Mouse (Mus musculus) midbrain, embryonic 14.5 days (tissue): ENCODE results near the gene Clasp1. TPM values are rescaled to one million over a fixed set of nuclear protein-coding genes. Genes with fewer than 3 reads are reported as not detected.

ENCODE experiments used
- ATAC-seq: fragments of 200-750 bp; cut with Nextera tagmentation; 2 replicates; pipeline ENCODE4 v1.8.0; 2017; ENCODE audit warnings: moderate number of reproducible peaks, moderate library complexity; ENCODE audit not compliant: low FRiP score, low TSS enrichment
- DNase-seq: peaks from one replicate; pipeline ENCODE4 v3.0.0-alpha.2; 2015
- H3K27ac ChIP-seq: fragments of 300-500 bp; sonication (generic); replicated peaks from 2 replicates; pipeline ENCODE4 v1.5.1; 2014; ENCODE audit warnings: mild to moderate bottlenecking, low read depth, low read length, moderate library complexity
- H3K27me3 ChIP-seq: fragments of 300-500 bp; sonication (generic); 2 replicates; pipeline ENCODE4 v1.6.1; 2014; ENCODE audit warnings: low read length, control low read depth, mixed read lengths; ENCODE audit not compliant: control insufficient read depth, insufficient read depth
- H3K36me3 ChIP-seq: fragments of 300-500 bp; sonication (generic); 2 replicates; pipeline ENCODE4 v1.6.1; 2014; ENCODE audit warnings: low read length, control low read depth; ENCODE audit not compliant: control insufficient read depth, insufficient read depth
- H3K4me1 ChIP-seq: fragments of 300-500 bp; sonication (generic); 2 replicates; pipeline ENCODE4 v1.6.1; 2014; ENCODE audit warnings: mild to moderate bottlenecking, antibody characterized with exemption, low read length, control low read depth; ENCODE audit not compliant: control insufficient read depth, insufficient read depth
- H3K4me2 ChIP-seq: fragments of 300-500 bp; sonication (generic); 2 replicates; pipeline ENCODE4 v1.6.1; 2014; ENCODE audit warnings: mild to moderate bottlenecking, low read length, moderate library complexity
- H3K4me3 ChIP-seq: fragments of 300-500 bp; sonication (generic); replicated peaks from 2 replicates; pipeline ENCODE4 v1.5.1; 2014; ENCODE audit warnings: low read depth, low read length
- H3K9ac ChIP-seq: fragments of 300-500 bp; sonication (generic); replicated peaks from 2 replicates; pipeline ENCODE4 v1.6.1; 2014; ENCODE audit warnings: mild to moderate bottlenecking, low read length, moderate library complexity
- H3K9me3 ChIP-seq: fragments of 300-500 bp; sonication (generic); 2 replicates; pipeline ENCODE4 v1.6.1; 2016; ENCODE audit warnings: low read length, control low read depth, mixed read lengths; ENCODE audit not compliant: control insufficient read depth
- WGBS: fragments of 180-500 bp; shearing (Covaris S2); extraction: QIAGEN DNeasy Blood & Tissue Kit; methylation state at CpG from one replicate; pipeline ENCODE4 v1.1.7; 2014; 5-methylcytosine and 5-hydroxymethylcytosine counted together
- polyA plus RNA-seq: library from polyadenylated mRNA; unstranded; fragments of >200 nt; fragmentation: Nextera tagmentation; extraction: Ambion mirVana; gene quantifications from 2 replicates; pipeline ENCODE4 v1.2.1, GENCODE M21; 2014

The Clasp1 gene
- polyA plus RNA-seq, 1 experiment from 2014 or later: 140 TPM

GRCm38 (mm10) chr1:118548769-118549168 lies 159.9 kb downstream of the Clasp1 start:
- peaks cover 93% of the 10 kb centered on the region for H3K36me3 ChIP-seq

GRCm38 (mm10) chr1:118551152-118551551 lies 162.3 kb downstream of the Clasp1 start:
- Histone ChIP-seq H3K36me3 (peaks cover 94% of the 10 kb centered on the region), H3K4me3 (no peak overlapping the region)
- WGBS: 96% methylated on average over 5 of the region's 5 CpGs

More at GRCm38 (mm10) chr1:118548769-118549168, 159.9 kb downstream of the Clasp1 start:
- ATAC-seq: no peak
- no peak overlapping the region for H3K9ac ChIP-seq
- H3K9me3 ChIP-seq: no peaks in the 10 kb centered on the region
- H3K27me3 ChIP-seq: no peaks in the 10 kb centered on the region
- no peaks in the 10 kb centered on the region for H3K4me1 ChIP-seq
- no peak overlapping the region for H3K4me3 ChIP-seq
- H3K27ac ChIP-seq: no peak overlapping the region
- no peak overlapping the region for H3K4me2 ChIP-seq
- DNase-seq: no peak
- 95% methylated on average over 5 of the region's 5 CpGs for WGBS

GRCm38 (mm10) chr1:118552071-118552470 lies 163.2 kb downstream of the Clasp1 start:
- H3K9me3 ChIP-seq: no peaks in the 10 kb centered on the region
- no peaks in the 10 kb centered on the region for H3K4me1 ChIP-seq
- DNase-seq: no peak
- peaks cover 95% of the 10 kb centered on the region for H3K36me3 ChIP-seq
- no peak overlapping the region for H3K9ac ChIP-seq
- no peak for ATAC-seq
- H3K27me3 ChIP-seq: no peaks in the 10 kb centered on the region
- no peak overlapping the region for H3K4me3 ChIP-seq
- no peak overlapping the region for H3K4me2 ChIP-seq
- no peak overlapping the region for H3K27ac ChIP-seq
- 95% methylated on average over 4 of the region's 4 CpGs for WGBS

More at GRCm38 (mm10) chr1:118551152-118551551, 162.3 kb downstream of the Clasp1 start:
- Histone ChIP-seq H3K9me3 (no peaks in the 10 kb centered on the region), H3K4me2 (no peak overlapping the region), H3K9ac (no peak overlapping the region), H3K4me1 (no peaks in the 10 kb centered on the region), H3K27ac (no peak overlapping the region), H3K27me3 (no peaks in the 10 kb centered on the region)
- DNase-seq: no peak
- no peak for ATAC-seq

DNA sequence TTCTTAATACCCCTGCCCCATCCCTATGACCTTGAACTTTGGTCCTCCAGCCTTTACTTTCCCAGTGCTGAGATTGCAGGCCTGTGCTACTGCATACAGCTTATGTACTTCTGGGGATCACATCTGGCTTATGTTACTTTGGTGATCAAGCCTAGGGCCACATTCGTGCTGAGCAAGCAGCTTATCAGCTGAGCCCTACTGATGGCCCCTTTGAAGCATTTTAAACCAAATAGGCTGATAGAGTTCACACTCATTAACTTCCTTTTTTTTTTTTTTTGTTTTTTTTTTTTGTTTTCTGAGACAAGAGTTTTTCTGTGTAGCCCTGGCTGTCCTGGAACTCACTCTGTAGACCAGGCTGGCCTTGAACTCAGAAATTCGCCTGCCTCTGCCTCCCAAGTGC lies 164.2 kb downstream of the Clasp1 start:
- ATAC-seq: no peak
- Histone ChIP-seq H3K27ac (no peak overlapping the region), H3K4me2 (no peak overlapping the region), H3K9ac (no peak overlapping the region), H3K27me3 (no peaks in the 10 kb centered on the region), H3K36me3 (peaks cover 95% of the 10 kb centered on the region), H3K4me3 (no peak overlapping the region), H3K9me3 (no peaks in the 10 kb centered on the region), H3K4me1 (no peaks in the 10 kb centered on the region)
- no peak for DNase-seq
- WGBS: 92% methylated on average over 2 of the region's 2 CpGs

DNA sequence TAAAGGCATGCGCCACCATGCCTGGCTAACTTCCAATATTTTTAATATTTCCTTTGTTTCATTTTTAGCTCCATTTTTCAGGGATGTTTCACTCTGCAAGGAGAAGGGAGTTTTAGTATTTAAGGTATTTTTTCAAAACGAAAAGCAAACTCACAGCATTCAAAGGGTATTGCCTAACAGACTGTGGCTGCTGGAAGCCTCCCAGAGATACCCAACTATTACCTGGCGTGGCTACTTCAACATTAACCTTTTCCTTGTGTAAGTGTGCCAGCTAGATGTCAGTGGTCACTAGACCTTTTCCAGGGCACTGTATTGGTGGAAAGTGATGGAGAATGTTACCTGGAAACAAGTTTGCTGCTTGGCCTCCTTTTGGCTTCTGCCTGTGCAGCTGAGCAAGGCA lies 164.6 kb downstream of the Clasp1 start:
- Histone ChIP-seq H3K36me3 (peaks cover 94% of the 10 kb centered on the region), H3K9me3 (no peaks in the 10 kb centered on the region), H3K4me3 (no peak overlapping the region), H3K27ac (no peak overlapping the region), H3K4me2 (no peak overlapping the region), H3K27me3 (no peaks in the 10 kb centered on the region), H3K9ac (no peak overlapping the region), H3K4me1 (no peaks in the 10 kb centered on the region)
- ATAC-seq (no peak), DNase-seq (no peak)
- 95% methylated on average over 3 of the region's 3 CpGs for WGBS

DNA sequence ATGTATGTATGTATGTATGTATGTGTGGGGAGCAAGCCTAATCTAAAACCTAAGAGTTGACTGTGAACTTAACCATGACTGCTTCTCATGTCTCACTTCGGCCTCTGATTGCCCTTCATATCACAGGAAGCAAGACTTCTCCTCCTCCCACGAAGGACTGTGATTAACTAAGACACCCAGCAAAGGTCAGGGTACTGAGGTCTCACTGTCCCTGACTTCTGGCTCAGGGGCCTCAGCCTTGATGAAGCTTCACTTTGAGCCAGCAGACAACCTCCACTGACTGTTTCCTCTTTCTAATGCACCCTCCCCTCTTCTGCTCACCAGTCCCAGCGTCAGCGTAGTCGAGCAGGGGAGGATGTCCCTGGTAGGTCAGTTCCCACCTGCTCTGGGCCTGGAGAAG lies 166.1 kb downstream of the Clasp1 start:
- no peak for DNase-seq
- ATAC-seq: no peak
- Histone ChIP-seq H3K27ac (no peak overlapping the region), H3K36me3 (peaks cover 83% of the 10 kb centered on the region), H3K9me3 (no peaks in the 10 kb centered on the region), H3K9ac (no peak overlapping the region), H3K4me3 (no peak overlapping the region), H3K4me2 (no peak overlapping the region), H3K4me1 (no peaks in the 10 kb centered on the region), H3K27me3 (no peaks in the 10 kb centered on the region)
- 93% methylated on average over 5 of the region's 5 CpGs for WGBS

- H3K4me2 ChIP-seq: no peak overlapping the region
- 94% methylated on average over 2 of the region's 2 CpGs for WGBS
- no peaks in the 10 kb centered on the region for H3K27me3 ChIP-seq
- no peaks in the 10 kb centered on the region for H3K9me3 ChIP-seq
- H3K4me1 ChIP-seq: no peaks in the 10 kb centered on the region
- DNase-seq (no peak), ATAC-seq (no peak)
- H3K27ac ChIP-seq: no peak overlapping the region
- no peak overlapping the region for H3K9ac ChIP-seq
- no peak overlapping the region for H3K4me3 ChIP-seq
- H3K36me3 ChIP-seq: peaks cover 83% of the 10 kb centered on the region
Observed at GRCm38 (mm10) chr1:118559716-118560115, 170.9 kb downstream of the Clasp1 start.

DNA sequence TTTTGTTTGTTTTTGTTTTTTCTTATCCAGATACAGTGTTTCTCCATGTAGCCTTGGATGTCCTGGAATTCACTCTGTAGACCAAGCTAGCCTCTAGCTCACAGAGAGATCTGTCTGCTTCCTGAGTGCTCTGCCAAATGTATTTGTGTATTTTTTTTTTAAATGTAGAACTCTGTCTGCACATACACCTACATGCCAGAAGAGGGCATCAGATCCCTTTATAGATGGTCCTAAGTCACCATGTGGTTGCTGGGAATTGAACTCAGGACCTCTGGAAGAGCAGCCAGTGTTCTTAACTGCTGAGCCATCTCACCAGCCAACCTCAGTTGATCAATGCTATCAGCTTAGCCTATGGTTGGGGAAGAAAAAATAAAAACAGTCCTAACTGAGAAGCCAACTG lies 175.7 kb downstream of the Clasp1 start:
- Histone ChIP-seq H3K9me3 (no peaks in the 10 kb centered on the region), H3K27me3 (no peaks in the 10 kb centered on the region), H3K9ac (no peak overlapping the region), H3K4me3 (no peak overlapping the region), H3K4me2 (no peak overlapping the region), H3K36me3 (peaks cover 89% of the 10 kb centered on the region), H3K27ac (no peak overlapping the region), H3K4me1 (no peaks in the 10 kb centered on the region)
- DNase-seq (peak; percentile 14), ATAC-seq (no peak)

- ATAC-seq: no peak
- DNase-seq: no peak
- 99% methylated on average over 3 of the region's 3 CpGs for WGBS
- Histone ChIP-seq H3K9ac (no peak overlapping the region), H3K27me3 (no peaks in the 10 kb centered on the region), H3K27ac (no peak overlapping the region), H3K4me3 (no peak overlapping the region), H3K4me1 (no peaks in the 10 kb centered on the region), H3K36me3 (peaks cover 90% of the 10 kb centered on the region), H3K4me2 (no peak overlapping the region), H3K9me3 (no peaks in the 10 kb centered on the region)
Observed at GRCm38 (mm10) chr1:118567659-118568058, 178.8 kb downstream of the Clasp1 start.
